Mouse (Mus musculus): ENCODE results near the gene Atp6v0e2. TPM values are rescaled to one million over a fixed set of nuclear protein-coding genes. Genes with fewer than 3 reads are reported as not detected.

Gene Atp6v0e2
- polyA plus RNA-seq, 1 experiment from 2014 or later = 21.3 TPM

GRCm38 (mm10) chr6:48541560-48542450, 4.4 kb downstream of the Atp6v0e2 start:
- 26% methylated on average over 7 of the region's 7 CpGs for WGBS
- H3K4me1 ChIP-seq = peaks cover 24% of the 10 kb centered on the region
- no peak overlapping the region for H3K4me2 ChIP-seq (replicated peaks)
- peak overlapping the region; percentile 12 for H3K27ac ChIP-seq
- no peaks in the 10 kb centered on the region for H3K9me3 ChIP-seq
- H3K4me3 ChIP-seq = no peak overlapping the region
- ATAC-seq (ENCODE audit: insufficient number of reproducible peaks, insufficient read depth, low FRiP score, low TSS enrichment) = no peak
- H3K9ac ChIP-seq = no peak overlapping the region
- no peaks in the 10 kb centered on the region for H3K36me3 ChIP-seq
- H3K27me3 ChIP-seq = no peaks in the 10 kb centered on the region

- 76% methylated on average over 3 of the region's 3 CpGs for WGBS
- no peak for ATAC-seq (ENCODE audit: insufficient number of reproducible peaks, insufficient read depth, low FRiP score, low TSS enrichment)
- no peaks in the 10 kb centered on the region for H3K27me3 ChIP-seq
- H3K9me3 ChIP-seq = no peaks in the 10 kb centered on the region
- no peak overlapping the region for H3K4me2 ChIP-seq (replicated peaks)
- H3K27ac ChIP-seq = 0 out of 2 replicates have a peak overlapping the region, but pooled peaks have one; percentile 12
- peaks cover 19% of the 10 kb centered on the region for H3K4me1 ChIP-seq
- no peak overlapping the region for H3K4me3 ChIP-seq
- H3K36me3 ChIP-seq = no peaks in the 10 kb centered on the region
- no peak overlapping the region for H3K9ac ChIP-seq
Observed at GRCm38 (mm10) chr6:48542631-48543030, 5.2 kb downstream of the Atp6v0e2 start.

GRCm38 (mm10) chr6:48545251-48545650, 7.8 kb downstream of the Atp6v0e2 start:
- Histone ChIP-seq H3K9ac (no peak overlapping the region), H3K27me3 (no peaks in the 10 kb centered on the region), H3K4me3 (no peak overlapping the region), H3K4me2 (replicated peaks) (no peak overlapping the region), H3K9me3 (no peaks in the 10 kb centered on the region), H3K27ac (no peak overlapping the region), H3K36me3 (no peaks in the 10 kb centered on the region), H3K4me1 (peaks cover 15% of the 10 kb centered on the region)
- 77% methylated on average over 5 of the region's 5 CpGs for WGBS
- no peak for ATAC-seq (ENCODE audit: insufficient number of reproducible peaks, insufficient read depth, low FRiP score, low TSS enrichment)

DNA sequence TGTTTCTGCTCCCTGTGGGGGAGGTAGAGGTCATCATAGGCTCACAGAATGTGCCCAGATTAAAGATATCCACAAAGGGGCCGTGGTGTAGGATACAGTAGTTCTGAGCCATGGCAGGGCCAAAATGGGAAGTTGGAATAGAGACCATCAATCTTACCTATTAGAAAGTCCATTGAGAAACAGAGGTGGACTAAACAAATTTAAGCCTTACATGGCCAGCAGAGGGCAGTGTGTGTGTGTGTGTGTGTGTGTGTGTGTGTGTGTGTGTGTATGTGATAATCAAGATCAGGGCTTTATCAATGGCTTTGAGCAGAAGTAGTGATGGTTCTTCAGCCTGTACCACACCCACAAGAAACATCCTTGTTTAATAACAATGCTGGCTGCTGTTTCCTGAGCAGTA, 8.9 kb downstream of the Atp6v0e2 start:
- Histone ChIP-seq H3K4me1 (peaks cover 11% of the 10 kb centered on the region), H3K27me3 (no peaks in the 10 kb centered on the region), H3K4me2 (replicated peaks) (no peak overlapping the region), H3K9me3 (no peaks in the 10 kb centered on the region), H3K9ac (no peak overlapping the region), H3K4me3 (no peak overlapping the region), H3K36me3 (no peaks in the 10 kb centered on the region), H3K27ac (no peak overlapping the region)
- WGBS = 49% methylated on average over 1 of the region's 1 CpGs
- no peak for ATAC-seq (ENCODE audit: insufficient number of reproducible peaks, insufficient read depth, low FRiP score, low TSS enrichment)

DNA sequence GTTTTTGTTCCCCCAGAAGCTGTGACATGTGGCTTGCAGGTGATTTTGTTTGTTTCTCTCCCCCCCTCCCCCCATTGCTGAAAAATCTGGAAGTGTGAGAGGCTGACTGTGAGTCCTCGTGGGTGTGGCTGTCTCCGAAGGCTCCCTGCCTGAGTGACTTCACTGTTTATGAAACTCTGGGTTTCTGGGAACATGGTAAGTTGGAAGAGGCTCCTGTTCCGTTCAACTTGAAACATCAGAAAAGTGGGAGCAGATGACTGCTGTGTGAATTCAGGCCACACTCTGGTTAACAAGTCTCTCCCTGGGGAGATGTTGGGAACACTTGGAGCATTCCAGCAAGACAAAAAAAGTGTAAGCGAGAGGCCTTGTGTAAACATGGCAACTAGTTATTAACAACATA, 9.4 kb downstream of the Atp6v0e2 start:
- Histone ChIP-seq H3K27me3 (no peaks in the 10 kb centered on the region), H3K4me2 (replicated peaks) (no peak overlapping the region), H3K9me3 (no peaks in the 10 kb centered on the region), H3K4me1 (peaks cover 6% of the 10 kb centered on the region), H3K9ac (no peak overlapping the region), H3K36me3 (no peaks in the 10 kb centered on the region), H3K27ac (no peak overlapping the region), H3K4me3 (no peak overlapping the region)
- ATAC-seq (ENCODE audit: insufficient number of reproducible peaks, insufficient read depth, low FRiP score, low TSS enrichment) = no peak
- 33% methylated on average over 4 of the region's 4 CpGs for WGBS

DNA sequence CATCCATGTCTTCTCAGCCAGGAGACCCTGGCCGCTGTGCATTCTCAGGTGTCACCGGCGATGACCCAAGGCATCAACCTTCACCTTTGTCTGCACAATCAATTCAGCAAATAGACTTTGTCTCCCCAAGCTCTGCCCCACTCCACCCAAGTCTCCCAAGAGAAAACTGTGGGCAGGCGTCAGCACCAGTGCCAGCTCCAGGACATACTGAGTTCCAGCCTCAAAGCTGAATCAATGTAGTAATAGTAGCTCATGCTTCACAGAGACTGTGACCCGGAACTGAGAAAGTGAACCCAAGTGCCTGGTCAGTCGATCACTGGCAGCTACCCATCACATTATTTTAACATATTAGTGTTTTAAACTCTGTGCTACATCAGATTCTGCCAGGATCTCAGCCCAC, 10.9 kb downstream of the Atp6v0e2 start:
- no peaks in the 10 kb centered on the region for H3K27me3 ChIP-seq
- WGBS = 88% methylated on average over 6 of the region's 6 CpGs
- no peaks in the 10 kb centered on the region for H3K36me3 ChIP-seq
- no peak overlapping the region for H3K4me3 ChIP-seq
- ATAC-seq (ENCODE audit: insufficient number of reproducible peaks, insufficient read depth, low FRiP score, low TSS enrichment) = no peak
- no peak overlapping the region for H3K27ac ChIP-seq
- H3K9ac ChIP-seq = no peak overlapping the region
- no peaks in the 10 kb centered on the region for H3K4me1 ChIP-seq
- no peak overlapping the region for H3K4me2 ChIP-seq (replicated peaks)
- H3K9me3 ChIP-seq = no peaks in the 10 kb centered on the region

DNA sequence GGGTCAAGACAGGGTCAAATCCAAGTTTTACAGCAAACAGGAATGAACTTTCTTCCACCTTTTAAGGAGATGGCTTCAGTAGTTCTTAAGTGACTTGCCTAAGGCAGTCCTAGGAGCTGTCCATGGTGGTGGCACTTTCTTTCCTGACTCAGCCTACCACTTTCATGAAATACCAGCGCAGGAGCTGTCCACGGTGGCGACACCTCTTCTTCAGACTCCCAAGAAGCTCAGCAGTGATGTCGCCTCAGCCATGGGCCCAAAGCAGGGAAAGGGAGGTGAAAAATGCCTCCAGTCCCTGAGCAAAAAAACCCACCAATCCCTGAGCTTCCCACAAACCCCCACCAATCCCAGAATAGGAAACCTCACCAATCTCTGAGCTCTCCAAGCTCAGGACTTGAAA, 15.5 kb downstream of the Atp6v0e2 start:
- no peaks in the 10 kb centered on the region for H3K9me3 ChIP-seq
- WGBS = 59% methylated on average over 4 of the region's 4 CpGs
- no peaks in the 10 kb centered on the region for H3K27me3 ChIP-seq
- peaks cover 11% of the 10 kb centered on the region for H3K4me1 ChIP-seq
- no peaks in the 10 kb centered on the region for H3K36me3 ChIP-seq
- H3K27ac ChIP-seq = no peak overlapping the region
- no peak overlapping the region for H3K4me2 ChIP-seq (replicated peaks)
- no peak overlapping the region for H3K9ac ChIP-seq
- H3K4me3 ChIP-seq = no peak overlapping the region
- no peak for ATAC-seq (ENCODE audit: insufficient number of reproducible peaks, insufficient read depth, low FRiP score, low TSS enrichment)

DNA sequence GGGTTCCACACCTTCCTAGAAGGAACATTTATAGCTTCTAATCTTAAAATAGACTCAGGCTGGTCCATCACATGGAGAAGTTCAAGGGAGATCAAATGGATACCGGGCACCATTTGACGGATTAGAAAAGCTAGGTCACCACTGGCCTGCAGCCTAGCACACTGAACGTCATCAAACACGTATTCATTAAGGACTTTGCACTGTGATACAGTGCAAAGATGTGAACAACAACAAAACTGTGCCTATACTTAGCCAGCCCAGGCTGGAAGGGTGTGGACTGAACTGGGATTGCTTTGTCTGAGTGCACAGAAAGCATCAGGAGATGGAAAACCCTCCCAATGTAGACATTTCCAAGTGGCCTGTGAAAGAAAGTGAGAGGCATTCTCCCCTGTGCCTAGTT, 16.4 kb downstream of the Atp6v0e2 start:
- H3K9ac ChIP-seq = peak overlapping the region; percentile 66
- ATAC-seq (ENCODE audit: insufficient number of reproducible peaks, insufficient read depth, low FRiP score, low TSS enrichment) = no peak
- H3K4me2 ChIP-seq (replicated peaks) = peak overlapping the region; percentile 71
- peak overlapping the region; percentile 45 for H3K4me3 ChIP-seq
- H3K4me1 ChIP-seq = peaks cover 11% of the 10 kb centered on the region
- WGBS = 90% methylated on average over 4 of the region's 4 CpGs
- H3K36me3 ChIP-seq = no peaks in the 10 kb centered on the region
- H3K9me3 ChIP-seq = no peaks in the 10 kb centered on the region
- H3K27me3 ChIP-seq = no peaks in the 10 kb centered on the region
- H3K27ac ChIP-seq = peak overlapping the region; percentile 97

DNA sequence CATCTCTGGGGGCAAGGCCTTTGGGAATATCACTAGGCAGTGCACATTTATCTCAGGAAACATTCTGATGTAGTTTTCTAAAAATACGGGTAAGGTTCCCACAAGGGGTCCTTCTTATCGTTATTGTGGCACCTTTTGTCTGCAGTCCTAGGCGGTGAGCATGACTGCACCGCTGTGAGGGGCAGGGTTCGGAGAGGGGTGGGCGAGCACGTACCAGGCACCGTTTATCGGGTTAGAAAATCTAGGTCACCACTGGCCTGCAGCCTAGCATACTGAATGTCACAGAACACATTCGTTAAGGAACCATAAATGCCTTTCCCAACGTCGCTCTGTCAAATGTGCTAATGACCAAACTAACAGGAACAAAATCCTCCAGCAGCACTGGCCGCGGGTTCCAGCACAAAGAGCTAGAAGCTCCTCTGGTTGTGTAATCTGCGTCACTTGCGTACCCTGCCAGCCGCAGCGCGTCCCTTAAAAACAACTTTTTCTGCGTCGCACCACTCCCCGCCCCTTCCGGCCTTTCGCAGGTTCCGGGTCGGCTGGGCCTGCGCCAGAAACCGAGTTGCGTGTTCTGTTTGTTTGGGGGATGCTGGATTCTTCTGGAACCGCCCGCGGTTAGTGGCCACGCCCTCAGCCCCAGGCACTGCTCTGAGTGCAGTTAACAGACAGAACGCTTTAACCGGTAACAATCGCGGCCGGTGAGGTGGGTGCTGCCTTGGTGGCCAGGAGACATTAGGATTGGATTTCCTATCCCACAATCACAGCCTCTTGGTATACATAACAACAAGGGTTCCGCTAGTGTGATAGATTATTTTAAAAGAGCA, 17.1 kb downstream of the Atp6v0e2 start, which contains the start of gene Lrrc61:
Gene Lrrc61 (plus strand): TSS at position 517 of the 824 bp plus-strand sequence.
- WGBS = 1% methylated on average over 39 of the region's 39 CpGs
- Histone ChIP-seq H3K27me3 (no peaks in the 10 kb centered on the region), H3K9me3 (no peaks in the 10 kb centered on the region), H3K9ac (peak within 1 kb of the TSS; percentile 66), H3K36me3 (no peaks in the 10 kb centered on the region), H3K4me1 (peaks cover 11% of the 10 kb centered on the region), H3K4me2 (replicated peaks) (peak within 1 kb of the TSS; percentile 71), H3K27ac (peak within 1 kb of the TSS; percentile 97), H3K4me3 (peak within 1 kb of the TSS; percentile 45)
- ATAC-seq (ENCODE audit: insufficient number of reproducible peaks, insufficient read depth, low FRiP score, low TSS enrichment) = peak; percentile 79

- no peaks in the 10 kb centered on the region for H3K27me3 ChIP-seq
- H3K4me2 ChIP-seq (replicated peaks) = peak overlapping the region; percentile 71
- H3K4me1 ChIP-seq = peaks cover 11% of the 10 kb centered on the region
- H3K9me3 ChIP-seq = no peaks in the 10 kb centered on the region
- H3K36me3 ChIP-seq = no peaks in the 10 kb centered on the region
- H3K9ac ChIP-seq = peak overlapping the region; percentile 66
- H3K4me3 ChIP-seq = peak overlapping the region; percentile 45
- peak overlapping the region; percentile 97 for H3K27ac ChIP-seq
- WGBS = 29% methylated on average over 14 of the region's 14 CpGs
- ATAC-seq (ENCODE audit: insufficient number of reproducible peaks, insufficient read depth, low FRiP score, low TSS enrichment) = peak; percentile 82
Observed at GRCm38 (mm10) chr6:48555104-48555890, 17.9 kb downstream of the Atp6v0e2 start.

- peak overlapping the region; percentile 45; the same call in 1 of the 2 replicates for H3K4me3 ChIP-seq
- no peak for ATAC-seq (ENCODE audit: insufficient number of reproducible peaks, insufficient read depth, low FRiP score, low TSS enrichment)
- WGBS = 90% methylated on average over 3 of the region's 3 CpGs
- H3K9me3 ChIP-seq = no peaks in the 10 kb centered on the region
- no peak overlapping the region for H3K27ac ChIP-seq
- 0 out of 2 replicates have a peak overlapping the region, but pooled peaks have one; percentile 7 for H3K9ac ChIP-seq
- peaks cover 11% of the 10 kb centered on the region for H3K4me1 ChIP-seq
- H3K36me3 ChIP-seq = no peaks in the 10 kb centered on the region
- no peaks in the 10 kb centered on the region for H3K27me3 ChIP-seq
- H3K4me2 ChIP-seq (replicated peaks) = peak overlapping the region; percentile 71
Observed at GRCm38 (mm10) chr6:48555956-48556355, 18.5 kb downstream of the Atp6v0e2 start.

All from embryonic facial prominence, embryonic 12.5 days (tissue).